Mouse (Mus musculus): ENCODE data around the gene Gbx2.

- no peak for TF ChIP-seq CTCF (IDR thresholded peaks at IDR 0.05; ENCODE audit: borderline replicate concordance, insufficient read depth, low read depth, low read length)
- TF ChIP-seq POLR2A (IDR thresholded peaks at IDR 0.05; ENCODE audit: borderline replicate concordance, insufficient read depth, low read length), result no peak
Measured at GRCm38 (mm10) chr1:89940961-89941524, 10.1 kb upstream of the Gbx2 start.
